8 mouse cellular contexts compared by ENCODE assay signal in the genomic region with DNA sequence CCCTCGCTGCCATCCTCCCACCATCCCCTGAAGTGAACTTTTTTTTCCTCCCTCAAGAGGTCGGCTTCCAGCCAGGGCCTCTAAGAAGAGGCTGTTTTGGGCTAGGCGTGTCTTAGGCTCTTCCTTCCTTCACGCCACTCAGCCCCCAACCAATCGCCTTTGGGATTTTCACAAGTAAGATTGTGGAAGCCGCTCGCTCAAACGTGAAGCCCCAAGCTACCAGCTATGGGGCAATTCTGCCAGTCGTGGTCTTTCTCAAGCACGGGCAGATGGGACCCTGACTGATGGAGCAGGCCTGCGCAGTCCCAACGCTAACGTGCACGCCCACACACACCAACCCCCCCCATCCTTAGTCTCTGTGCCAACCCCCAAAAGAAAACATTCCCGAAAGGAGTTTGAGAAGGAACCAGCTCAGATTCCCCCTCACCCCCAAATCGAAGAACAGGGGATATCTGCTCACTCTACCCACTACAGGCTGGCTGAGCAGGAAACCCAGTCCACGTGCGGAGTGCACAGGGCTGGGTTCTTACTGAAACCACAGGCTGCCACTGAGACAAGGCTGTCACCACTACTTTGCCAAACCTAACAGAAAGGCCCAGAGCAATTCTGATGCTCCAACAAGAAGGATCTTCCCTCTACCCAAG. TPM values are rescaled to one million over a fixed set of nuclear protein-coding genes. Genes with fewer than 3 reads are reported as not detected.
DNase-seq lines count a peak whose midpoint lies in the region; ATAC-seq lines count a peak whose summit lies in the region.

No protein-coding gene starts in this region.

- 0 out of 2 replicates have a peak, but pooled peaks have one; percentile 4 for ATAC-seq in heart, embryonic 15.5 days (replicated peaks; ENCODE audit: insufficient number of reproducible peaks, insufficient read depth, low FRiP score, low read depth)

- peak overlapping the region; percentile 90 for H3K4me2 ChIP-seq in heart, embryonic 15.5 days

- peak overlapping the region; percentile 86 for H3K27ac ChIP-seq in embryonic facial prominence, embryonic 10.5 days (replicated peaks)
- H3K27ac ChIP-seq in heart, embryonic 15.5 days = peak overlapping the region; percentile 76

- H3K36me3 ChIP-seq in embryonic facial prominence, embryonic 10.5 days (replicated peaks) = peaks cover 9% of the 10 kb centered on the region; the same call in 1 of the 2 replicates
- H3K36me3 ChIP-seq in heart, embryonic 15.5 days = no peaks in the 10 kb centered on the region

- peak overlapping the region; percentile 88; the same call in 1 of the 2 replicates for H3K9ac ChIP-seq in heart, embryonic 15.5 days

- no peaks in the 10 kb centered on the region for H3K9me3 ChIP-seq in embryonic facial prominence, embryonic 10.5 days
- H3K9me3 ChIP-seq in heart, embryonic 15.5 days (replicated peaks) = no peaks in the 10 kb centered on the region

- DNase-seq in spleen, adult 12 weeks (ENCODE audit: low spot score) = peak; percentile 17
- no peak for DNase-seq in spleen, postnatal 14 days (ENCODE audit: low spot score in 2 of 2)
- DNase-seq in embryonic facial prominence, embryonic 10.5 days (ENCODE audit: low spot score) = peak; percentile 63
- peak; percentile 71 for DNase-seq in kidney, postnatal 14 days
- peak; percentile 80 for DNase-seq in lung, postnatal 10 days
- peak; percentile 44 for DNase-seq in ovary, postnatal 14 days (ENCODE audit: low spot score)
- no peak for DNase-seq in MN1 (ENCODE audit: low spot score)

- peaks cover 6% of the 10 kb centered on the region; the same call in 1 of the 2 replicates for H3K27me3 ChIP-seq in embryonic facial prominence, embryonic 10.5 days (replicated peaks; ENCODE audit: low read depth, poor library complexity, severe bottlenecking)
- no peaks in the 10 kb centered on the region for H3K27me3 ChIP-seq in heart, embryonic 15.5 days

- H3K4me3 ChIP-seq in embryonic facial prominence, embryonic 10.5 days = peak overlapping the region; percentile 86
- H3K4me3 ChIP-seq in heart, embryonic 15.5 days = peak overlapping the region; percentile 93

- WGBS in embryonic facial prominence, embryonic 10.5 days = 3% methylated on average over 18 of the region's 18 CpGs
- 12% methylated on average over 18 of the region's 18 CpGs for WGBS in heart, embryonic 15.5 days

- peaks cover 41% of the 10 kb centered on the region for H3K4me1 ChIP-seq in embryonic facial prominence, embryonic 10.5 days
- H3K4me1 ChIP-seq in heart, embryonic 15.5 days (replicated peaks) = peaks cover 49% of the 10 kb centered on the region

RNA-seq across cellular contexts. Expression of a gene that starts 1.7 kb away (rescaled TPM):
- 43.2 and 47.3 TPM in 2 replicates for polyA plus RNA-seq in embryonic facial prominence, embryonic 10.5 days (2016; fragmentation: Nextera tagmentation; extraction: Ambion mirVana)
- polyA plus RNA-seq in heart, embryonic 15.5 days (2015; fragmentation: Nextera tagmentation; extraction: Ambion mirVana) = 54.8 and 68.1 TPM in 2 replicates

RNA-seq across cellular contexts. Expression of a gene that starts 49.9 kb away (rescaled TPM):
- 0.53 and 0.60 TPM in 2 replicates for polyA plus RNA-seq in embryonic facial prominence, embryonic 10.5 days (2016; fragmentation: Nextera tagmentation; extraction: Ambion mirVana)
- 0.30 and 0.48 TPM in 2 replicates for polyA plus RNA-seq in heart, embryonic 15.5 days (2015; fragmentation: Nextera tagmentation; extraction: Ambion mirVana)

RNA-seq across cellular contexts. Expression of a gene that starts 50.8 kb away (rescaled TPM):
- polyA plus RNA-seq in embryonic facial prominence, embryonic 10.5 days (2016; fragmentation: Nextera tagmentation; extraction: Ambion mirVana) = 957 and 988 TPM in 2 replicates
- 782 and 963 TPM in 2 replicates for polyA plus RNA-seq in heart, embryonic 15.5 days (2015; fragmentation: Nextera tagmentation; extraction: Ambion mirVana)

Comparison
In these comparisons a context has a peak if more than half of its experiments do, and no peak if none do; other contexts are left out.
1. DNase-seq: peak in spleen, adult 12 weeks (single experiment), embryonic facial prominence, embryonic 10.5 days (single experiment), kidney, postnatal 14 days (single experiment), lung, postnatal 10 days (single experiment) and ovary, postnatal 14 days (single experiment); none in spleen, postnatal 14 days (0 of 2) and MN1 (single experiment).